Mouse (Mus musculus) liver, embryonic 11.5 days (tissue): ENCODE measurements around the gene Naaladl1. TPM values are rescaled to one million over a fixed set of nuclear protein-coding genes. Genes with fewer than 3 reads are reported as not detected.
"Not testable (repeated sequence)": the region's sequence is repeated elsewhere in the genome, so short reads cannot be mapped to it uniquely, and the experiment has no call there.

Source experiments
- ATAC-seq: fragments of 200-750 bp; cut with Nextera tagmentation; replicated peaks from 2 replicates; pipeline ENCODE4 v1.8.0; 2017; ENCODE audit warnings: moderate number of reproducible peaks, mild to moderate bottlenecking, moderate TSS enrichment, moderate library complexity; ENCODE audit not compliant: low FRiP score
- DNase-seq: peaks from one replicate; pipeline ENCODE4 v3.0.0-alpha.2; 2017; ENCODE audit warnings: low spot score
- H3K27ac ChIP-seq: fragments of 300-500 bp; sonication (generic); 2 replicates; pipeline ENCODE4 v1.5.1; 2014; ENCODE audit warnings: mild to moderate bottlenecking, low read depth, low read length, control low read depth
- H3K27me3 ChIP-seq: fragments of 300-500 bp; sonication (generic); replicated peaks from 2 replicates; pipeline ENCODE4 v1.6.1; 2014; ENCODE audit warnings: low read length, mixed read lengths; ENCODE audit not compliant: control insufficient read depth, insufficient read depth
- H3K36me3 ChIP-seq: fragments of 300-500 bp; sonication (generic); 2 replicates; pipeline ENCODE4 v1.6.1; 2014; ENCODE audit warnings: mild to moderate bottlenecking, low read length, moderate library complexity, mixed read lengths; ENCODE audit not compliant: control insufficient read depth, insufficient read depth
- H3K4me1 ChIP-seq: fragments of 300-500 bp; sonication (generic); replicated peaks from 2 replicates; pipeline ENCODE4 v1.6.1; 2014; ENCODE audit warnings: low read length, mixed read lengths; ENCODE audit not compliant: control insufficient read depth, insufficient read depth
- H3K4me2 ChIP-seq: fragments of 300-500 bp; sonication (generic); 2 replicates; pipeline ENCODE4 v1.6.1; 2014; ENCODE audit warnings: mild to moderate bottlenecking, control low read depth, moderate library complexity
- H3K4me3 ChIP-seq: fragments of 300-500 bp; sonication (generic); 2 replicates; pipeline ENCODE4 v1.5.1; 2014; ENCODE audit warnings: low read depth, low read length, control low read depth
- H3K9ac ChIP-seq: fragments of 300-500 bp; sonication (generic); 2 replicates; pipeline ENCODE4 v1.6.1; 2014; ENCODE audit warnings: low read depth, low read length, control low read depth
- H3K9me3 ChIP-seq: fragments of 300-500 bp; sonication (generic); 2 replicates; pipeline ENCODE4 v1.6.1; 2016; ENCODE audit warnings: low read length, inconsistent platforms, mixed read lengths; ENCODE audit not compliant: control insufficient read depth
- WGBS: fragments of 180-500 bp; shearing (Covaris S2); extraction: QIAGEN DNeasy Blood & Tissue Kit; methylation state at CpG from one replicate; pipeline ENCODE4 v1.1.7; 2014; 5-methylcytosine and 5-hydroxymethylcytosine counted together
- polyA plus RNA-seq: library from polyadenylated mRNA; unstranded; fragments of >200 nt; fragmentation: Nextera tagmentation; extraction: Ambion mirVana; gene quantifications from 2 replicates; pipeline ENCODE4 v1.2.1, GENCODE M21; 2014

The Naaladl1 gene
- polyA plus RNA-seq, 1 experiment from 2014 or later: 2.0 TPM

- DNase-seq (no peak), ATAC-seq (peak; percentile 84)
- H3K4me1 ChIP-seq: peaks cover 26% of the 10 kb centered on the region
- no peaks in the 10 kb centered on the region for H3K27me3 ChIP-seq
- no peaks in the 10 kb centered on the region for H3K9me3 ChIP-seq
- peak overlapping the region; percentile 17; the same call in 1 of the 2 replicates for H3K4me3 ChIP-seq
- 65% methylated on average over 7 of the region's 7 CpGs for WGBS
- peaks cover 6% of the 10 kb centered on the region; the same call in 1 of the 2 replicates for H3K36me3 ChIP-seq
- peak overlapping the region; percentile 64 for H3K4me2 ChIP-seq
- H3K9ac ChIP-seq: peak overlapping the region; percentile 53; the same call in 1 of the 2 replicates
- H3K27ac ChIP-seq: peak overlapping the region; percentile 88
Observed at GRCm38 (mm10) chr19:6132171-6132827, 26.7 kb downstream of the Naaladl1 start.

- not testable (repeated sequence) for H3K27me3 ChIP-seq, H3K36me3 ChIP-seq, H3K4me3 ChIP-seq, ATAC-seq, H3K9me3 ChIP-seq, DNase-seq
- peak overlapping the region; percentile 64 for H3K4me2 ChIP-seq
- H3K9ac ChIP-seq: 0 out of 2 replicates have a peak overlapping the region, but pooled peaks have one; percentile 34
- H3K27ac ChIP-seq: peak overlapping the region; percentile 88
- 60% methylated on average over 1 of the region's 1 CpGs for WGBS
- peaks cover 26% of the 10 kb centered on the region for H3K4me1 ChIP-seq
Observed at GRCm38 (mm10) chr19:6133197-6133596, 27.6 kb downstream of the Naaladl1 start.

- Histone ChIP-seq H3K27me3 (no peaks in the 10 kb centered on the region), H3K4me1 (peaks cover 26% of the 10 kb centered on the region), H3K27ac (no peak overlapping the region), H3K9me3 (no peaks in the 10 kb centered on the region), H3K9ac (no peak overlapping the region), H3K4me3 (no peak overlapping the region), H3K4me2 (no peak overlapping the region), H3K36me3 (peaks cover 6% of the 10 kb centered on the region; the same call in 1 of the 2 replicates)
- whole genome bisulfite sequencing: 86% methylated on average over 3 of the region's 3 CpGs
- no peak for DNase-seq
- no peak for ATAC-seq
Observed at GRCm38 (mm10) chr19:6136397-6136796, 30.8 kb downstream of the Naaladl1 start.

- 87% methylated on average over 6 of the region's 6 CpGs for WGBS
- DNase-seq (no peak), ATAC-seq (no peak)
- Histone ChIP-seq H3K27me3 (no peaks in the 10 kb centered on the region), H3K27ac (no peak overlapping the region), H3K9ac (peak overlapping the region; percentile 83), H3K4me1 (peaks cover 5% of the 10 kb centered on the region; the same call in 1 of the 2 replicates), H3K4me2 (peak overlapping the region; percentile 87), H3K4me3 (peak overlapping the region; percentile 63), H3K9me3 (no peaks in the 10 kb centered on the region), H3K36me3 (peaks cover 6% of the 10 kb centered on the region; the same call in 1 of the 2 replicates)
Observed at GRCm38 (mm10) chr19:6139701-6140100, 34.1 kb downstream of the Naaladl1 start.

DNA sequence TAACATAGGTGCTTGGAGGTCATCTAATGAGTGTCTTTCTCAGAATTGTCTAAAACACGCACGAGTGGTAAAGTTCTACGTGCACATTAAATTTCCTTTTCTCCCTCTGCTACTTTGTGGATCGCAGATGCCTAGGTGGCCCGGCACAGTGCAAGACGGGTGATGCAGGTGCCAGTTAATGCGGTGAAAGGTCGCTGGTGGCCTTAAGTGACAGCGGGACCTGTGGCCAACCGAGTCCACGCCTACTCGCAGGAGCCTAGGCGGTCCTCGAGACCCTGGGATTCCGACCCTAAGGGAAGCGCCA lies 34.7 kb downstream of the Naaladl1 start:
- peak overlapping the region; percentile 63 for H3K4me3 ChIP-seq
- peak overlapping the region; percentile 87 for H3K4me2 ChIP-seq
- H3K36me3 ChIP-seq: peaks cover 6% of the 10 kb centered on the region; the same call in 1 of the 2 replicates
- ATAC-seq (no peak), DNase-seq (no peak)
- H3K9me3 ChIP-seq: no peaks in the 10 kb centered on the region
- H3K27ac ChIP-seq: peak overlapping the region; percentile 93
- H3K4me1 ChIP-seq: peaks cover 5% of the 10 kb centered on the region; the same call in 1 of the 2 replicates
- WGBS: 6% methylated on average over 16 of the region's 16 CpGs
- peak overlapping the region; percentile 83 for H3K9ac ChIP-seq
- H3K27me3 ChIP-seq: no peaks in the 10 kb centered on the region

GRCm38 (mm10) chr19:6140678-6141393 lies 35.3 kb downstream of the Naaladl1 start, which contains the start of gene Batf2:
Batf2 (plus strand) TSS chr19:6140983.
- WGBS: under 1% methylated on average over 68 of the region's 68 CpGs
- Histone ChIP-seq H3K4me1 (peaks cover 5% of the 10 kb centered on the region; the same call in 1 of the 2 replicates), H3K4me2 (peak within 1 kb of the TSS; percentile 87), H3K9me3 (no peaks in the 10 kb centered on the region), H3K27ac (peak within 1 kb of the TSS; percentile 93), H3K9ac (peak within 1 kb of the TSS; percentile 83), H3K4me3 (peak within 1 kb of the TSS; percentile 63), H3K27me3 (no peaks in the 10 kb centered on the region), H3K36me3 (peaks cover 4% of the 10 kb centered on the region; the same call in 1 of the 2 replicates)
- peak; percentile 93 for DNase-seq
- ATAC-seq: peak; percentile 92

DNA sequence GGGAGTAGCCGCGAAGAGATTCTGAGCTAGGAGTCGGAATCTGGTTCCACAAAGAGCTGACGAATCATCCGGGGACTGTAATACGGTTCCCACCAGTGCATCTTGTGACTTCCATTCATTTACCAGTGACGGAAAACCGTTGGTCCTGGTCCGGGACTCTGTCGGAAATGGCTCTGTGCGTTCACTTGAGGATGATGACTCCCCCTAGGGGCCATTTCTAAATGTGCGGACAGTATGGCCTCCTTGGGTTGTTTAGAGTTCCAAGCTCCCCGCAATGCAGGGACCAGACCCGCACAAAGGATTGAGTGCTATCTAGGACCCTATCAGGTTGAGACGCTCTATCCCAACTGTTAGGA lies 35.8 kb downstream of the Naaladl1 start, which contains the start of gene Arl2:
Arl2 (minus strand) TSS at position 155 of the 356 bp plus-strand sequence.
- H3K27me3 ChIP-seq: no peaks in the 10 kb centered on the region

GRCm38 (mm10) chr19:6144842-6145241 lies 39.3 kb downstream of the Naaladl1 start:
- Histone ChIP-seq H3K4me3 (no peak overlapping the region), H3K36me3 (no peaks in the 10 kb centered on the region), H3K9me3 (no peaks in the 10 kb centered on the region), H3K9ac (no peak overlapping the region), H3K27me3 (no peaks in the 10 kb centered on the region), H3K4me2 (no peak overlapping the region), H3K4me1 (peaks cover 4% of the 10 kb centered on the region; the same call in 1 of the 2 replicates), H3K27ac (no peak overlapping the region)
- 69% methylated on average over 5 of the region's 5 CpGs for WGBS
- DNase-seq (no peak), ATAC-seq (no peak)

More for the DNA sequence above, 35.8 kb downstream of the Naaladl1 start, which contains the start of gene Arl2:
- Histone ChIP-seq H3K4me3 (peak within 1 kb of the TSS; percentile 63), H3K27ac (peak within 1 kb of the TSS; percentile 93), H3K36me3 (no peaks in the 10 kb centered on the region; the same call in 1 of the 2 replicates), H3K4me1 (peaks cover 5% of the 10 kb centered on the region; the same call in 1 of the 2 replicates), H3K4me2 (peak within 1 kb of the TSS; percentile 87), H3K9me3 (no peaks in the 10 kb centered on the region), H3K9ac (peak within 1 kb of the TSS; percentile 83)
- under 1% methylated on average over 15 of the region's 15 CpGs for WGBS
- ATAC-seq: peak; percentile 79
- DNase-seq: no peak
